Mouse (Mus musculus): ENCODE measurements at regions not wholly inside any gene's neighbourhood (a gene's known extent, or its start where the extent isn't known, plus 50 kb on each side); places are given as distances from the start of the nearest gene placed in this dataset.

- no peaks in the 10 kb centered on the region for H3K27me3 ChIP-seq (ENCODE audit: control insufficient read depth, insufficient read depth, low read length)
- no peak overlapping the region for H3K4me2 ChIP-seq (ENCODE audit: low read depth)
- ATAC-seq (ENCODE audit: insufficient read depth) (no peak), DNase-seq (ENCODE audit: low read depth in 3 of 3, low spot score in 3 of 3) (no peak)
- no peak overlapping the region for H3K9ac ChIP-seq (replicated peaks)
- 69% methylated on average over 10 of the region's 10 CpGs for WGBS (ENCODE audit: insufficient replicate concordance)
- TF ChIP-seq EP300 (IDR thresholded peaks at IDR 0.05; ENCODE audit: low read depth) (no peak), CTCF (IDR thresholded peaks at IDR 0.05; ENCODE audit: low read depth) (no peak)
- no peaks in the 10 kb centered on the region for H3K4me1 ChIP-seq (replicated peaks; ENCODE audit: control insufficient read depth in 2 of 2, insufficient read depth in 2 of 2, low read length in 1 of 2)
- no peak overlapping the region for H3K27ac ChIP-seq
- no peak overlapping the region for H3K4me3 ChIP-seq (ENCODE audit: insufficient read depth in 1 of 2, low read depth in 2 of 2, low read length in 2 of 2)
- no peaks in the 10 kb centered on the region for H3K36me3 ChIP-seq (replicated peaks; ENCODE audit: control insufficient read depth, insufficient read depth, low read depth)
- no peaks in the 10 kb centered on the region for H3K9me3 ChIP-seq (ENCODE audit: control insufficient read depth, low read length)
These were observed 256.3 kb downstream of the Gm10260 start for GRCm38 (mm10) chr13:97503955-97504739.

- 36% methylated on average over 5 of the region's 5 CpGs for WGBS (ENCODE audit: insufficient replicate concordance)
- no peak for TF ChIP-seq CTCF (IDR thresholded peaks at IDR 0.05; ENCODE audit: low read depth)
- TF ChIP-seq EP300 (IDR thresholded peaks at IDR 0.05; ENCODE audit: low read depth) = no peak
- Histone ChIP-seq H3K9ac (replicated peaks) (no peak overlapping the region), H3K4me3 (ENCODE audit: insufficient read depth in 1 of 2, low read depth in 2 of 2, low read length in 2 of 2) (no peak overlapping the region), H3K4me2 (ENCODE audit: low read depth) (no peak overlapping the region), H3K4me1 (replicated peaks; ENCODE audit: control insufficient read depth in 2 of 2, insufficient read depth in 2 of 2, low read length in 1 of 2) (no peaks in the 10 kb centered on the region), H3K27me3 (ENCODE audit: control insufficient read depth, insufficient read depth, low read length) (no peaks in the 10 kb centered on the region), H3K9me3 (ENCODE audit: control insufficient read depth, low read length) (no peaks in the 10 kb centered on the region), H3K36me3 (replicated peaks; ENCODE audit: control insufficient read depth, insufficient read depth, low read depth) (no peaks in the 10 kb centered on the region), H3K27ac (no peak overlapping the region)
- ATAC-seq (ENCODE audit: insufficient read depth) (no peak), DNase-seq (ENCODE audit: low read depth in 3 of 3, low spot score in 3 of 3) (no peak)
These were observed 257.0 kb downstream of the Gm10260 start for GRCm38 (mm10) chr13:97503391-97503790.

- no peak for DNase-seq (ENCODE audit: low read depth in 3 of 3, low spot score in 3 of 3)
- no peaks in the 10 kb centered on the region for H3K36me3 ChIP-seq (replicated peaks; ENCODE audit: control insufficient read depth, insufficient read depth, low read depth)
- H3K9me3 ChIP-seq (ENCODE audit: control insufficient read depth, low read length) = no peaks in the 10 kb centered on the region
- H3K4me1 ChIP-seq (replicated peaks; ENCODE audit: control insufficient read depth in 2 of 2, insufficient read depth in 2 of 2, low read length in 1 of 2) = no peaks in the 10 kb centered on the region
- TF ChIP-seq CTCF (IDR thresholded peaks at IDR 0.05; ENCODE audit: low read depth) (no peak), EP300 (IDR thresholded peaks at IDR 0.05; ENCODE audit: low read depth) (no peak)
- no peaks in the 10 kb centered on the region for H3K27me3 ChIP-seq (ENCODE audit: control insufficient read depth, insufficient read depth, low read length)
- no peak overlapping the region for H3K9ac ChIP-seq (replicated peaks)
- H3K27ac ChIP-seq = no peak overlapping the region
- no peak overlapping the region for H3K4me2 ChIP-seq (ENCODE audit: low read depth)
- 75% methylated on average over 8 of the region's 8 CpGs for WGBS (ENCODE audit: insufficient replicate concordance)
- ATAC-seq (ENCODE audit: insufficient read depth) = no peak
- H3K4me3 ChIP-seq (ENCODE audit: insufficient read depth in 1 of 2, low read depth in 2 of 2, low read length in 2 of 2) = no peak overlapping the region
These were observed 259.2 kb downstream of the Enc1 start for GRCm38 (mm10) chr13:97500155-97500554.

GRCm38 (mm10) chr13:97498981-97499380 lies 258.1 kb downstream of the Enc1 start:
- TF ChIP-seq EP300 (IDR thresholded peaks at IDR 0.05; ENCODE audit: low read depth) (no peak), CTCF (IDR thresholded peaks at IDR 0.05; ENCODE audit: low read depth) (no peak)
- Histone ChIP-seq H3K4me3 (ENCODE audit: insufficient read depth in 1 of 2, low read depth in 2 of 2, low read length in 2 of 2) (no peak overlapping the region), H3K27me3 (ENCODE audit: control insufficient read depth, insufficient read depth, low read length) (no peaks in the 10 kb centered on the region)

GRCm38 (mm10) chr13:97497928-97498327 lies 257.0 kb downstream of the Enc1 start:
- Histone ChIP-seq H3K27me3 (ENCODE audit: control insufficient read depth, insufficient read depth, low read length) (no peaks in the 10 kb centered on the region), H3K4me2 (ENCODE audit: low read depth) (no peak overlapping the region), H3K36me3 (replicated peaks; ENCODE audit: control insufficient read depth, insufficient read depth, low read depth) (no peaks in the 10 kb centered on the region), H3K4me3 (ENCODE audit: insufficient read depth in 1 of 2, low read depth in 2 of 2, low read length in 2 of 2) (no peak overlapping the region), H3K27ac (no peak overlapping the region), H3K9ac (replicated peaks) (no peak overlapping the region), H3K4me1 (replicated peaks; ENCODE audit: control insufficient read depth in 2 of 2, insufficient read depth in 2 of 2, low read length in 1 of 2) (no peaks in the 10 kb centered on the region), H3K9me3 (ENCODE audit: control insufficient read depth, low read length) (no peaks in the 10 kb centered on the region)
- DNase-seq (ENCODE audit: low read depth in 3 of 3, low spot score in 3 of 3) = no peak
- TF ChIP-seq CTCF (IDR thresholded peaks at IDR 0.05; ENCODE audit: low read depth) (no peak), EP300 (IDR thresholded peaks at IDR 0.05; ENCODE audit: low read depth) (no peak)
- 60% methylated on average over 5 of the region's 5 CpGs for WGBS (ENCODE audit: insufficient replicate concordance)
- no peak for ATAC-seq (ENCODE audit: insufficient read depth)

More at GRCm38 (mm10) chr13:97498981-97499380, 258.1 kb downstream of the Enc1 start:
- Histone ChIP-seq H3K27ac (no peak overlapping the region), H3K9ac (replicated peaks) (no peak overlapping the region), H3K4me1 (replicated peaks; ENCODE audit: control insufficient read depth in 2 of 2, insufficient read depth in 2 of 2, low read length in 1 of 2) (no peaks in the 10 kb centered on the region), H3K36me3 (replicated peaks; ENCODE audit: control insufficient read depth, insufficient read depth, low read depth) (no peaks in the 10 kb centered on the region), H3K9me3 (ENCODE audit: control insufficient read depth, low read length) (no peaks in the 10 kb centered on the region), H3K4me2 (ENCODE audit: low read depth) (no peak overlapping the region)
- DNase-seq (ENCODE audit: low read depth in 3 of 3, low spot score in 3 of 3) = no peak
- ATAC-seq (ENCODE audit: insufficient read depth) = no peak
- WGBS (ENCODE audit: insufficient replicate concordance) = 52% methylated on average over 5 of the region's 5 CpGs

All from liver, embryonic 14.5 days (tissue).